Mouse (Mus musculus): Measurements from ENCODE around the gene Lrrc32.

DNA sequence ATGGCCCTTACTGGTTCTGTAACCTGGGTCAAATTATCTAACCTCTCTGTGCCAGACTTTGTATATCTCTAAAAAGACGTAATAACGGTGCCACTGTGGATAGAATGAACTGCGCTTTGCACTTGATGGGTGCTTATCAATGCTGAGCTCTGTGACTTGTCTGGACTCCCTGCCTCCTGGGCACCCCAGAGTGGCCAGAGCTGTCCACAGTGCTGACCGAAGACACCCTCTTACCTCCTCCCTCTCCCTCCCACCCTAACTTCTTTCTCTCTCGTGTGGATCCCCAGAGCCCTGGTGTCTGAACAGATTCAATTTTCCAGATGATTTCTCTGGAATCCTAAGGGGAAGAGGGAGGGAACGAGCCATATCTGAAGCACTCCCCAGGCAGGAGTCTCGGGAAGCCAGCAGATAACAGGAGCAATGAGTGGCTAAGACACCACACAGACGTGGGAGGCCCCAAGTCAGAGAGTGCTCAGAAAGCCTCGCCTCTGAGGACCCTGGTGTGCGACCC, 49.1 kb upstream of the Lrrc32 start, which contains the start of gene Gucy2d:
- TF ChIP-seq ZNF384 (IDR thresholded peaks at IDR 0.05; ENCODE audit: low read depth, low read length) (no peak), MAFK (IDR thresholded peaks at IDR 0.05; ENCODE audit: insufficient read depth, low read depth, low read length) (no peak), CHD2 (IDR thresholded peaks at IDR 0.05; ENCODE audit: low read depth, low read length) (no peak), ZC3H11A (IDR thresholded peaks at IDR 0.05; ENCODE audit: borderline replicate concordance, low read depth, low read length) (no peak), HCFC1 (IDR thresholded peaks at IDR 0.05; ENCODE audit: borderline replicate concordance, insufficient read depth, low read length) (no peak)
